Mouse (Mus musculus) ovary, adult 2 months (tissue): Measurements from ENCODE around the gene Adck2. TPM values are rescaled to one million over a fixed set of nuclear protein-coding genes. Genes with fewer than 3 reads are reported as not detected.

Experiments used
- polyA plus RNA-seq: library from polyadenylated mRNA; depleted of rRNA; stranded (reverse); fragments of >200 nt; gene quantifications from 2 replicates; pipeline ENCODE4 v1.2.3, GENCODE M21; 2012; rRNA removed

Gene Adck2
- polyA plus RNA-seq = 20.0 and 20.7 TPM in 2 replicates

DNA sequence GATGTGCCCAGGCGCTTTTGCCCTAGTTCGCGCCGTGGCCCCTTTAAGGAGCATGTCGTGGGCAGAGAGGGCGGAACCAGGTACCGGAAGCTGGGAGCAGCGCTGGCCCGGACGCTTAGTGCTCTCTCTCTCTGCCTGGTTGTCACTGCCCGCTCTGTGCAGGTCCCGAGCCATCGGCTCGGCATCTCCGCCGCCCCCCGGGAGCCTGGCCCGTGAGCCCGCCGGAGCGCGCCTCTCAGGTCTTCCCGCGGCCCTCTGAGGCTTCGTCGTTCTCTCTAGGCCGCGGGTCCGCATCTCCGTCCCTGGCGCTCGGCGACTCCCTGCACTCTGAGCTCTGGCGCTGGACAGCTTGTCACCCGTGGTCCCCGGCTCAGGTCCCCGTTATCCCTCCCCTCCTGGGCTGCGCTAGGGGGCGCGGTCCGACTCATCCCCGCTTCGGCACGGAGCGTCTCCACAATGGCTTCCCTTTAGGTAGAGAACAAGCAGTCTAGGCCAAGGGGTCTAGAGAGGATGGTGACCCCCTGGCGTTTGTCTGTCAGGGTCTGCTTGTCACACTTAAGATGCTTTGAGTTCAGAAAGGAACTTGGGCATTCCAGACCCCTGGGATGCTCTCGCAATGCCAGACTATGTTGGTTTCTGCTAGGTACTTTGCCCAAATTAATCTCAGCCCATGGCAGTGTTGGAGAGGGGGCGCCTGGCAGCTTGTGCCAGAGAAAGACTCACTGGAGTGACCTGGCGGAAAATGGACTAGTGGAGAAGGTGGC lies at the start of gene Adck2:
TSS of gene Adck2 (plus strand) at position 83 of the 764 bp plus-strand sequence.

DNA sequence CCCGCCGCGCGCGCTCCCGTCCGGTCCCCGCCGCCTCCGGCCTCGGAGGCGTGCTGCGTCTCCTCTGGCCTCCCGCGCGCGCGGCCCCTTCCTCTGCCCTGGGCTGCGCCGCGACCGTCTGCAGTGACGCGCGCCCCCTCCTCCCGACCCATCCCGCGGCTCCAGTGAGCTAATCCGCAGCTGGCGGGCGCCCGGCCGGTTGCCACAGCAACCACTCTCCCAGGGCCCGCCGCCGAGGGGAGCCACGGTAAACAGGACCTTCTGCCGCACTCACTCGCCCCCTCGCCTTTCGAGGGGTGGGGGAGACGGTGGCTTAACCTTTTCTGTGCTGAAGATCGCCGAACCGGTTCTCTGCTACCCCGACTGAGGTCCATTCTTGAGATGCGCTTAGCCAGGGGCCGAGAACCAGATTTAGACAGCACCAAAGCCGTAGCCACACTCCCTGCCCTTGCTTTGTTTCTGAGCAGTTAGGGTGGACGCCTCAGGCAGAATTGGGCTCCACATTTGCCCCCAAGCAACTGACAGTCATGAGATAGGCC lies 15.9 kb upstream of the Adck2 start, which contains the start of gene Dennd2a:
TSS of gene Dennd2a (minus strand) at position 145 of the 539 bp plus-strand sequence.

DNA sequence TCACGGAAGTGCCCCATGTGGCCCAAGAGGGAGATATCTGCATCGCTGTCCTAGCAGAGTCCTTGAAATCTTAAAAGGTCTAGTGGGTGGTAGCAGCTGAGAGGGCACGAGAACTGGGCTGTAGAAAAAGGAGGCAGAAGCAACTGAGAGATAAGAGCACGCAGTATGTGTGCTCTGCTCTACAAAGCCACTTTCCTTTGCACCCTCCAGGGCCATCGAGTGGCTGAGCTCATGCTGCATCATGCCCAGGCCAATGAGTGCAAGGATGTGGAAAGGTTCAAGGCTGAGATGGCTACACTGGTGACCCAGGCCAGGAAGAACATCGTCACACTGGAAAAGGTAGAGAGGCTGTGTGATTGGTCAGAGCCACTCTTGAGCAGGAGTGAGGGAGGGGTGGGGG lies 11.8 kb downstream of the Adck2 start, which contains the start of gene Gm42420:
TSS of gene Gm42420 (plus strand) at position 237 of the 400 bp plus-strand sequence.

DNA sequence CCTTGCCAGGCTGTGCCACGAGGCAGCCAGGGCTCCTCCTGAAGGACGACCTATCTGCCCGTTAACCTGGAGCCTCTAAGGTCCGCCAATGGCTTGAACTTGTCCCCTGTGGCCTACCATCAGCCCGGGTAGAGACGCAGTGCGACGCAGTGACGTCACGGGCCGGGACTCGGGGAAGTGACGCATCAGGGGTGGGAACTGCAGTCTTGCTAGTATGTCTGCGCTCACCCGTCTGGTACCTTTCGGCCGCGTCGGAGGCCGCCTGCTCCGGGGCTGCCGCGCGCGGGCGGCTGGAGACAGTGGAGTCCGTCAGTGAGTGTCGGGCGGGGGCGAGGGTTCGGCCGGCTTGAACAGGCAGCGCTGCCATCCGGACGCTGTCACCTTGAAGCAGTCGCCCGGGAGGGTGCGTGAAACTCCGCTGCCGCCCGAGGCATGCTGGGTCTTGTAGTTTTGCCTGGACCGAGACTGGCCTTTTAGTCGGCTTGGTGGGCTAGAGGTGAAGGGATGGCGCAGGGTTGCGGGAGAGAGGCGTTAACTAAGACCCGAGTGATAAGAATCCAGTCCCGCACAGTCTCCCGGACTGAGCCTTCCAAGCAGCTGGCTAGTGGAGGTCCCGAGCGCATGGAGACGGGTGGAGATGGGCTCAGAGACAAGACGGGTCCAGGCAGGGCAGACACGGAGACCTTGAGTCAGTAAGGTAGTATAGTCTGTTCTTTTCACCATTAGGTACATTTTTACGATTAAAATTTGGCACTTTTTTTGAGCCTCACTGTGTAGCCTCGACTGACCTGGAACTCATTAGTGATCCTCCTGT lies 18.9 kb downstream of the Adck2 start, which contains the start of gene Ndufb2:
TSS of gene Ndufb2 (plus strand) at position 174 of the 814 bp plus-strand sequence.

Other genes starting within 250 kb of the Adck2 start
- gene Slc37a3, start 196.2 kb upstream of the Adck2 start, polyA plus RNA-seq = 21.1 and 22.3 TPM in 2 replicates
- gene Rab19, start 192.7 kb upstream of the Adck2 start, polyA plus RNA-seq = 1.2 and 2.2 TPM in 2 replicates
- 46.2 and 53.5 TPM in 2 replicates for gene Mkrn1, start 153.4 kb upstream of the Adck2 start, polyA plus RNA-seq
- 31.3 and 36.8 TPM in 2 replicates for gene Dennd2a, start 16.0 kb upstream of the Adck2 start, polyA plus RNA-seq
- 1.0 and 1.1 TPM in 2 replicates for gene Gm42420, start 11.9 kb downstream of the Adck2 start, polyA plus RNA-seq
- gene Ndufb2, start 18.7 kb downstream of the Adck2 start, polyA plus RNA-seq = 407 and 414 TPM in 2 replicates
- gene Braf, start 151.6 kb downstream of the Adck2 start, polyA plus RNA-seq = 5.0 and 10.3 TPM in 2 replicates
- 16.3 and 23.9 TPM in 2 replicates for gene Mrps33, start 237.1 kb downstream of the Adck2 start, polyA plus RNA-seq